Mouse (Mus musculus): ENCODE measurements around the gene Rrp1.
"Not testable (repeated sequence)": the region's sequence is repeated elsewhere in the genome, so short reads cannot be mapped to it uniquely, and the experiment has no call there.

Rrp1 gene

DNA sequence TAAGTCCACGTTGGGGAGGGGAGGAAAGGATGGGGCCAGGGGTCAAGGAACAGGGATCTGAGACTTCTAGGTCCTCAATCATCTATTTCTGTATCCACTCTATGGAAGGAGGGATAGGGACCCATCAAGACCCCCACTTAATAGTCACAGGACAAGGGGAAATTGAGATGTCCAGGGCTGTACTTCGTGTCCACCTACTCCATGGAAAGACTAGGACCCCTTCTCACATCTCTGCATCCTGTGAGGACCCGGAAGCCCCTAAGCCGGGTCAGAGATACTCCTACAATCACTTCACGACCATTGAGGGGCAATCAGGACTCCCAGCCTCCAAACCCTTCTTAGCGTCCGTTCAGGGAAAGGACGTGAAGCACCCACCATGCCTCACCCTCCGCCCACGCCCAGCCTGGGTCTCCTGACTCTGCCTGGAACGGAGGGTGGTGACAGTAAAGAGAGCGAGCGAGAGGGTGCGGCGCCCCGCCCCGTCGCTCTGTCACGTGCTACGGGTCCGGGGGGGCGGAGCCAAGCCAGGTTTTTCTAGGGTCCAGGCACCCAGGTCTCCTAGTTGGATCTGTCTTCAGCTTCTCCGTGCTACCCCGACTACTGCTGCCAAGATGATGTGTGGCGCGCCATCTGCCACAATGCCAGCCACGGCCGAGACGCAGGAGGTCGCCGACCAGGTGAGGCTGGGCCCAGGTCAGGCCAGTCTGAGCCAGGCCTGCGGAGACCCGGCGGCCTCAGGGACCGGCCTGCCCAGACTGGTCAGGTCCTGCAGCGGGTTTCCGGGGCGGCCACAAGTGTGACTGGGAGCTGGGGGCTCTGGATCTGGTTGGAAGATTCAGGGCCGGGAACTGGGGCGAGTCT lies 12.6 kb upstream of the Rrp1 start, which contains the start of gene Cstb:
Cstb (plus strand) TSS at position 489 of the 861 bp plus-strand sequence.
- DNase-seq (ENCODE audit: low read depth): peak; percentile 79

DNA sequence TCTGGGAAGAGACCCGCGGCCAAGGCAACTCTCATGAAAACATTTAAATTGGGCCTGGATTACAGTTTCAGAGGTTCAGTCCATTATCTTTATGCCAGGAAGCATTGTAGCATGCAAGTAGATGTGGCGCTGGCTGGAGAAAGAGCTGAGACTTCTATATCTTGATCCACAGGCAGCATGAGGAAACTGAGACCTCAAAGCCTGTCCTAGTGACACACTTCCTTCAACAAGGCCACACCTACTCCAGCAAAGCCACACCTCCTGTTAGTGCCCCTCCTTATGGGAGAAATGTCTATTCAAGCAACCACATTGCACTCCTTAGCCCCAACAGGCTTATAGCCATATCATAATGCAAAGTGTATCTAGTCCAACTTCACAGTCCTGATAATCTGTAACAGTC lies 9.8 kb upstream of the Rrp1 start:
- no peak for DNase-seq (ENCODE audit: low read depth)

DNA sequence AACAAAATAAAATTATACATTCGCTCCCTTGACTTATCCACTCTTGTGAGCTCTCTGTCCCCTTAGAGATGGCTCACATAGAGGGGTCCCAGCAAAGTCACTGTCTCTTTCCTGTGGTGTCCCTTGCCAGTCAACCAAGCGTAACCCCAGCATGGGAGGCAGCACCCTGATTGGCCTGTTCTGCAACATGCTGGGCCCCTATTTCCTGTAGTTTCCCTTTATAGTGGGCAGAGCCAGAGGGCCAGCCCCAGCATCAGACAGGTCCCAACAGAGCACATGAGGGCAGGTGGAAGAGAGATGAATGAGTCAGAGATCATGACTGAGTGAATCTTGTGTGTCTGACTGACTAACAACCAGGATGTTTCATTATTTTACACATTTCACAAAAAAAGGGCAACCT lies 8.1 kb upstream of the Rrp1 start:
- no peak for DNase-seq (ENCODE audit: low read depth)

DNA sequence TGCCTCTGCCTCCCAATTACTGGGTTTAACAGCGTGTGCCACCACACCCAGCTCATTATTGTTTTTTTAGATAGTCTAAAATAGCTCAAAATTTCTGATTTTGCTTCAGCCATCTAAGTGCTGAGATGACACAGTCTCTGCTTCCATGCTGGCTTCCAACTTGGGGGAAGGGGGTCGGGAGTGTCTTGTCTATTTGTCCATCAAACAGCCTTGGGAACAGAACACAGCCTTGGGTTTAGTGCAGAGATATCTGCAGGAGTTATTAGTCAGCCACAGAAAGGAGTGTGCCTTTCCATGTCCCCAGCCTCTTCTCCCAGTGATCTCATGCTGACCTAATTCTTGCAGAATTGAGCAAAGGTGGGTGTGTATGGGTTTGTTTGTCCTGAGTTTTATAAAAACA lies 5.9 kb upstream of the Rrp1 start:
- no peak for DNase-seq (ENCODE audit: low read depth)

DNA sequence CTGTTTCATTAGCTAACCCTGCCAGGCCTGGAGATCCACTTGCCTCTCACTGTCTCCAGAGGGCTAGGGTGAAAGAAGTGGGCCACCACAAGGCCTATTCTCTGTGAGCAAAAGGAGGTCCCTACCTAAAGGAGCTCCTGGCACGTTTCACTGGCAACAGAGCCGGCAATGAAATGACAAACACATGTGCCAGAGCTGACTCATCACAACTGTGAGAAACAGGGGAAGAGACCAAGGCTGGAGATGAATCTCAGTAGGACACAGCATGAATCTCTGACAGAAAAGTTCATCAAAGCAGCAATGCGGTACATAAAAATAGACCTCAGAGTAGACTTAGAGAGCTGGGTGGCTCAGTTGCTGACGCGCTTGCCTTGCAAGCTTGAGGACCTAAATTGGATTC lies 5.0 kb upstream of the Rrp1 start:
- no peak for DNase-seq (ENCODE audit: low read depth)

DNA sequence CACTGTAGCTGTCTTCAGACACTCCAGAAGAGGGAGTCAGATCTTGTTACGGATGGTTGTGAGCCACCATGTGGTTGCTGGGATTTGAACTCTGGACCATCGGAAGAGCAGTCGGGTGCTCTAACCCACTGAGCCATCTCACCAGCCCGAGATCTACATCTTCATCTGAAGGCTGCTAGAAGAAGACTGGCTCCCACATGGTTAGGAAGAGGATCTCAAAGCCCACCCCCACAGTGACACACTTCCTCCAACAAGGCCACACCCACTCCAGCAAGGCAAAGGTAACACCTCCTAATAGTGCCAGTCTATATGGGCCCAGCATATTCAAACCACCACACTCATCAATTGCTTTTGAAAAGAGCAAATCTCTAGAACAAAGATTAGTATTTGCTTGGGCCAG lies 2.1 kb upstream of the Rrp1 start:
- not testable (repeated sequence) for DNase-seq (ENCODE audit: low read depth)

DNA sequence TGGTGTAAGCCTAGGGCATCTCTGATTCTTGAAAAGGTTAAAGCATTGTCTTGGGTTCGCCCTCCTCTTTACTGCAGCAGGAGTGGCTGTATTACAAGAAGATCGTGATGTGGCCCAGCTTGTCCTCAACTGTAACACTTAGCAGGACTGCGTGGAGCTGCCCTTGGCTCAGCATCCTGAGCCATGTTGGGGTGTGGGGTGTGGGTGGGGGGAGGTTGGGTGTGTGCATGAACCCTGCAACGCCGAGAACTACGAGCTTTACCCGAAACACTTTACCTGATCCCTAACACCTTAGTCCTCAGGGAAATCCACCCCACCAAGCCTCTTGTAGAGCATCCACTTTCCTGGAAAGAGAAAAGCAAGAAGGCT lies 293 bp upstream of the Rrp1 start:
- no peak for DNase-seq (ENCODE audit: low read depth)

DNA sequence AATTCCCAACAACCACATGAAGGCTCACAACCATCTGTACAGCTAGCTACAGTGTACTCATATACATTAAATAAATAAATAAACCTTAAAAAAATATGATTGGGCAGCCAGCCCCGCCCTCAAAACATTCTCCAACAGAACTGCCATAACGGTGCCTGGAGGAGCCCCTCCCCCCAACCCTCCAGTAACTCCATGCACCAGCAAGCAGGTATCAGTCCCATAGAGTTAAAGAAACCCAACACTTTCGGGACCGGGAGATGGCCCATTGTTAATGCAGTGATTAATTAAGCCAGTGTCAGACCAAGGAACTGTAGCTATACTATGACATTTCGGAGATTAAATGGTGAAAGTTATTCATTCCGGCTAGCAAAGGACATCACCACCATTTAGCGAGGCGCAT lies 992 bp downstream of the Rrp1 start:
- no peak for DNase-seq (ENCODE audit: low read depth)

DNA sequence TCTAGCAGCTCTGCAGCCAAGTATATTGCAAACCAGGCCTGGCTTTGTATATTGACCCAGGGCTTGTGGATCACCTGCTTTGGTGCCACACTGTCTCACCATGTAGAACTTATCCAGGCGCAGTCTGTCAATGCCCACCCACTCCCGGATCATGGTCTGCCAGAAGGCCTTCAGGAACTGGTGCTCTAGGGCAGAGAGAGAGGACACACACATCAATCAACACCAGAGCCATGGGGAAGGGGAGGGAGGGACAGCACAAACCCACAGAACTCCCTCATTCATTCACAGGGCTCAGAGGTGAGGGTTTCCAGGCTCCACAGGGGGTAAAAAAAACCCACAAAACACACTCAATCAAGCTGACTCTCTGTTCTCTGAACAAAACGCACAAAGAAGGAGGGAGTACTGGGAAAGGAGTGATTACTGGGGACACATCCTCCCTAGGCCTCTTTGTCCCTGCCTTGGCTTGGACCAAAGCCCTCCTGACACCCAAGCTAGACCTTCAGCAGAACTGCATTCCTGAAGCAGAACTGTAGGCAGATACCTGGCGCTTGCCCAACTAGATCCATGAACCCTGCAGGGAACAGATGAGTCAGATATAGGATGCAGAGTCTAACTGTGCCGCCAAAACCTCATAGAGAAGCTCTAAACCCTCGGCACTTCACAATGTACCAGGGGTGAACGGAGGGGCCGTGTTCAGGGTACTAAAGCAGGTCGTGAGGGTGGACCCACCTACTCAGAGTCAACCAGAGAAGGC lies 3.6 kb downstream of the Rrp1 start:
- DNase-seq (ENCODE audit: low read depth): no peak

DNA sequence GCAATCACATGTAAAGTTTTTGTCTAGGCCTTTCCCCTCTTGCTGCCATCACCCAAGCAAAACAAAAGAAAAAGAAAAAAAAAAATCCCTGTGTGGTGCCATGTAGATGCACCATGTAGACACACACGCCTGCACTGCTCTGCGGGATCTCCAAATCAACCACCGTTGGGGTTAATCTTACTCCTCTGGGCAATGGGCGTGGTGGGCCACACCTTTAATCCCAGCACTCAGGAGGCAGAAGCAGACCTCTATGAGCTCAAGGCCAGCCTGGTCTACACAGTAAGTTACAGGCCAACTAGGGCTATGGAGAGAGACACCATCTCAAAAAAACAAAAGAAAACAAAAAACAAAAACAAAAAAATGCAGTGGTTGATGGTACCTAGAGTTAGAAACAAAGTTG lies 5.7 kb downstream of the Rrp1 start:
- DNase-seq (ENCODE audit: low read depth): no peak

DNA sequence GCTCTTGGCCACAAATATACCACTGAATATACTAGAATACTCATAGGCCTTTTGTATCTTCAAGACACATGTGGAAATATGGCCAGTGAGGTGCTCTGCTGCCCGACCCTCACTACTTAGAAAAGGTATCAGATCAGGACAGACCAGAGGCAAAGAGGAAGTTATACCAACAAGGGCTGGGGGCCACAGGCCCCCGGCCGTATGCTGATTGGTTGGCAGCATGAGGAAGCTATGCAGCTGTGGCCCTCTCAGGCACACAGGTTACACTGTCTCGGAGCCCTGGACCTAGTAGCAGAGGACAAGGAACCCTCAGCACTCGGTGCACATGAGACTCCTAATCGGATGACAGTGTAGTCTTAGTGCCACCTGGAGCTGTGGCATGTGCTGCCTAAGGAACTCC lies 6.7 kb downstream of the Rrp1 start:
- no peak for DNase-seq (ENCODE audit: low read depth)

DNA sequence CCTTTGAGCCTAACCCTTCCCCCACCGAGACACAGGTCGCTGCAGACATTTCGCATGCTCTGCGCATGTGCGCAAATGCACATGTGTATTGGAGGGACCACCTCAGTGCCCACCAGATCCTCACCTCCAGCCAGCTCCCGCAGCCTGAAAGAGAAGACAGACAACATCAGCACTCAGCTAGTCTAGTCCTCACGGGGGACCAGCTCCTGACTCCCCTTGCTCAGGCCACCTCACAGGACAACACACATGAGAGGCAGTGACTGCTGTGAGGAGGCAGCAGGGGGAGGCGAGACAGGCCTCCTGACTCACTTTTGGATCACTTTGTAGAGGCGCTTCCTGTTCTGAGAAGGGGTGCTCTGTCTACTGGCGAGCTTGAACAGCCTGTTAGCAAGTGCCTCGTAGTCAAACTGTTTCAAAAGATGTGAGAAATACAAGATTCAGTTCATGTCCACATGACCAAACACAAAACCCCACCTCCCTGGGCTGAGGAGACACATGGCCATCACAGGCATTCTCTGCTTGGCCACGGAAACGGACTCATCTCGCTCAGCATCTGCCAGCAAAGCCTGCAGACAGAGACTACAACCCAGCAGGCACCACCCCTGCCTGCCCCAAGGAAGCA lies 10.4 kb downstream of the Rrp1 start:
- DNase-seq (ENCODE audit: low read depth): no peak

DNA sequence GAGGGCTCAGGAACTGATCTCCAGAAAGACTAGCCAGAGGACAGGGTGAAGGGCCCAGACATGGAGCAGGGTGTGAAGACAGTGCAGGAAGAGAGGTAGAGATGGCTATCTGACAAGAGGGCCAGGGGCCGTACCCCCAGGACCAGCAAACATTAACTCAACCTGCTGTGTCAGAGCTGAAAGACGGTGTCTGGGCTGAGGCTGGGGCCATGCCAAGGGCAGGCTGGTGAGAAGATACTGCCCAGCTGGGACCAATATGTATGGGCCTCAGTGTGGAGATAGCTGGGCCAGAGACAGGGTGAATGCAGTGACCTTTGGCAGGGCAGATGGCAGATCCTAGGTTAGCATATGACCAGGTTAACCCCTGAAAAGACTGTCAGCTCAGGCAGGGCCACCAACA lies 11.7 kb downstream of the Rrp1 start:
- no peak for DNase-seq (ENCODE audit: low read depth)

DNA sequence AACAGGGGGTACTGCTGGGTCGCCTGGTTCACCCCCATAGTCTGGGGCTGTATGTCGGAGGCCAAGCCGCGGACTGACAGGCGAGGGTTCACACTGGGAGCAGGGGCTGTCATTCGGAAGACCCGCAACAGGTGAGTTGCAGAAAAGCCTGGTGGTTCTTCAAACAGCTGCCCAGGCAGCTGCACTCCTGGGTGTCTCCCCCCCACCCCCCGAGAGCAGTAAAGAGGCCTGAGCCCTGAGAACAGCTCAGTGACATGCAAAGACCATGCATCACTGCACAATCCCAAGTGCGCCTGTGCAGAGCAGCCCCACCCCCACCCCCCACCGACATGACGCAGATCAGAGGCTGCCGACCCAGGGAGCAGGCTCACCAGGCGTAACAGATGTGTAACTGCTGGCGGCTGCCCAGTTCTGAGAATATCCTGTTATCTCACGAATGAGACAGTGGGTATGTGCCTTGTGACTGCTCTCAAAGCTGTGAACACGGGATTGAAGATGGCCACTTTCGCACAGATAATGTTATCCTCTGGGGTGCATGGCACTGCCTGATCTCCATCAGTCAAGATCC lies 13.7 kb downstream of the Rrp1 start:
- DNase-seq (ENCODE audit: low read depth): no peak

DNA sequence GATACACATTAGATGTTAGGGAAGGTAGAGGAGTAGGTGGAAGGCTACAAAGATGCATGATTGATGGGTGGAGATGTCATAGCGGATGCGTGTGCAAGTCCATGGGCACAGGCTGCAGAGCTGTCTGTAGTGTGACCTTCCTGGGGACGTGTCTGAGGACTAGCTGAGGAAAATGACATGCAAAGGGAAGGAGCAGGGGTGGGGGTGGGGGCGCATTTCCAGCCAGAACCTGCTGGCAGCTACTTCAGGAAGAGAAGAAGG lies 16.3 kb downstream of the Rrp1 start:
- no peak for DNase-seq (ENCODE audit: low read depth)

DNA sequence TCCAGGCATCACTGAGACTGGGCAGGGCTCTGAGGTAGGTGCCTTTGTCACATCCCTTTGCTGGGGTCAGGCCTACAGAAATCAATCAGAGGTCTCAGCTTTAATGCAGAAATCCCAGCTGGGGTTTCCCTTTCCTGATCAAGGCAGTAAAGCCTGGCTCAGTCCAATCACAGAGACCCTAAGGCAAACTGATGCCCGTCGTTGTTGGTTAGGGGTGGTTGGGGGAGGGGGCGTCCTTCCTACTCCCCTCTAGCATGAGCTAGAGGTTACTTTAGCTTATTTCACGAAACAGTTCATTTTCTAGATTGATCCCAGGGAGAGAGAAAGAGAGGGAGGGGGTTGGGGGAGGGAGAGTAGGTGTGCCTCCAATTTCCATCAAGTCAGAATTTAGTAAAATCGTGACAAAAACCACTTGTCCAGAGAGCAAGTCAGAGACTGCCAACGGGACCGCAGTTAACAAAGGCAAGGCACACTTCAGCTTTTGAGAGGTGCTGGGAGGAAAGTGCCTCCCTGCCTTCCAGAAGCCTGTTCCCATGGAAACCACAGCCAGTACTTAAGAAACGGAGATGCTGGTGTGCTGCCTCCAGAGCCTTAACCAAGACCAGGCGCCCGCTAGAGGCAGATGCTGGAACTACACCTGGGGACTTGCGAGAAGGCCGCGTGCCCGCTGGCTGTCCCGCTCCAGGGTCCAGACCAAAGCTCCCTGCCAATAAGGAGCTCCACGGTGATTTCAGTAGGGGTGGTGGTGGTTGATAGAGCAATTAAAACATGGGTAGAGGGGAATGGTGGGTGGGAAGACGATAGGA lies 16.8 kb downstream of the Rrp1 start:
- DNase-seq (ENCODE audit: low read depth): peak; percentile 67

DNA sequence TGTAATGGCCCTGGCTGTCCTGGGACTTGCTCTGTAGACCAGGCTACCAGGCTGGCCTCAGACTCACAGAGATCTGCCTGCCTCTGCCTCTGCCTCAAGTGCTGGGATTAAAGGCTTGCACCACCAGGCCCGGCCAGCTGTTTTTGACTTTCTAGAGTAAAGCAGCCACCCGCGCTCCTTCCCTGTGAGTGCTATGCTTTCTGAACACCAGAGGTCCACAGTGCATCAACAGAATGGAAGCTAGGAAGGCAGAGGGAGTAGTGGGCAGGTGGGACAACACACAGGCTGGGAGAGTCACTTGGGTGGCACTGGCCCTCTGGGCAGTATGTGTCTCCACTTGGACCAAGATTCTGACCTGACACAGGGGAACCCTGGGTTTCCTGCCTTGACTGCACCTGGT lies 17.5 kb downstream of the Rrp1 start:
- no peak for DNase-seq (ENCODE audit: low read depth)

DNA sequence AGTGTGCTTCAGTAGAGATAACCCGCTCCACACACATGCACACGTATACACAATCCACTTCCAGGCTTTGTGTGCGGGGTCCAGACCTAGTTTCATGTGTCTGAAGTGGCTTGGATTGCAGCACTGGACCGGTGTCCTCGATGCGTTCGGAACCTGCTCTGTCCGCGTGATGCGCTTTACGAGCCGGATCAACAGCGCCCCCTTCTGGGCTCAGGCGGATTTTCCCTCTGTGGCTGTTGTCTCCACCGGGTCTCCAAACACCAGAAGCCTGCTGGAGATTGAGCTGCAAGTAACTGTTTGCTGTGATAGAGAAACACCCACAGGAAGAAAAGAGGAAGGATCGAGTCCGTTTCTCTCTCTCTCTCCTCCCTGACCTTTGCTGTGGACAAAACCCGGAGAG lies 20.8 kb downstream of the Rrp1 start:
- peak; percentile 27 for DNase-seq (ENCODE audit: low read depth)

DNA sequence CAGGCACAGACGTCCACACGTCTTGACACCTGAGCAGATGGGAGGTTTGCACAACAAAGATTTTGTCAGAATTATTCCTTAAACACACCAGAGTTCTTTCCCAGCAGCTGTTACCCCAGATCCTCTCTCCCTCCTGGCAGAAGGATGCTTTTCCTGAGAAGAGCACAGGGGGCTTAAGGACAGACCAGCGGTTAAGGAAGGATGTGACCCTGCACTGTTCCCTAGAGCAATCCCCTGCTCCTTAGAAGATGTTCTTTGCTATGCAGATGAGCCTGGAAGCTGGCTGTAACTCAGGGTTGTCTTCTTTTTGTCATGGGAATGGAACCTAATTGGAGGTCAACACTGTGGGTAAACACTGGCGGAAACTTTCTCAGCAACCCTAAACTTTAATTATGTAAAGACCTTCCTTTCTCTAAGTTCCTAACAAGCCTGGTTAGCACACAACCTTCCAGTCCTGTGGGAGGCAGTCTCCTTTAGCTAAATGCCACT lies 21.8 kb downstream of the Rrp1 start:
- no peak for DNase-seq (ENCODE audit: low read depth)

DNA sequence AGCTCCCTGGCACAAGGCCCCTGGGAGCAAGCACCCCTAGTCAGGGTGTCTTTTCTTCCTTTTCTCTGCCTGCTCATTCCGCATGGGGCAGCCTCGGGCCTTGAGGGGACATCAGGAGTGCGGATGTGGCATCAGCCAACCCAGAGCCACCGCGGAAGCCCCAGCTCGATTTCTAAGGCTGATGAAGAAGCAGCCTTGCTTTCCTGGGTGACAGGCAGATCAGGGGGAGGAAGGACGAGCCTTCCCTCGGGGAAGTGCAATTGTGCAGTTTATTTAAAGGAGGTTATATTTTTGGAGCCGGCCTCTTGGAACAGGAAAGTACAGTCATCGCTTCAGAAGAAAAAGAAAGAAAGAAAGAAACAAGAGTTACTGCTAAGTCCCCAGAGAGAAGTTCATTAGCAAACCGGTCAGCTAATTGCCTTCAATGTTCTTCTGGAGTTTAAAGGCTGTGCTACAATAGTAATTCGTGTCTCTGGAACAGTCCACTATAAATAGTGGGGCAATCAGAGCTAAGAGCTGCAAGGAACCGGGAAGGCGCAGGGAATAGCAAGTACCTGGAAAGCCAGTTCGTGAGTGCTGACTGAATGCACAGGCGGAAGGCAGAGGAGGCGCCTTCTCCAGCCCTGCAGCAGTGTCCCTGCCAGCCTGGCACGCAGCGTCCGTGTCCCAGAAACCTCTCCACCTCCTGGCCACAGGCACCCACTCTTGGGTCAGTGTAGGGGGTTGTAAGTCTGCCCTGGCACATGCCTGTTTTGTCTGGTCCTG lies 24.4 kb downstream of the Rrp1 start:
- no peak for DNase-seq (ENCODE audit: low read depth)

DNA sequence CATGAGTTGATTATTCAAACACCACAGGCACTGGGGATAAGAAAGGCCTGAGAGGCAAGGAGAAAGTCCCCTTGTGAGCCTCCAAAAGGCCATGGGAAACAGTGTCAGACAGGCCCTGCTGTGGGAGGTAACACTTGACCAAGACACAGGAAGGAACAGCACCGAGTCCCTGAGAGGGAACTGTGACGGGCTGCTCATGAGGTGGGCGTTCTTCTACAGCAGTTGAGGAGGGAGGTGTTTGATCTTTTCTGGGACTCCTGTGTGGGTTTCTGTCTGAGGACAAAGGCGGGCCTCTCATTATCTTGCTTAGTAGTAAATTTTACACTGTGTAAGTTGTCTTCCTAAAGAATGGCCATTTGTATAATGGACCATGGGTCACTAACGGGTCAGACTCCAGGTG lies 27.3 kb downstream of the Rrp1 start:
- DNase-seq (ENCODE audit: low read depth): no peak
